Mouse (Mus musculus): Measurements from ENCODE around the gene Adam23. TPM values are rescaled to one million over a fixed set of nuclear protein-coding genes. Genes with fewer than 3 reads are reported as not detected.

The Adam23 gene
- total and polyA plus RNA-seq, 3 experiments: not detected

GRCm38 (mm10) chr1:63534271-63534827 is 88.7 kb downstream of the Adam23 start:
- Histone ChIP-seq H3K27me3 (replicated peaks) (no peaks in the 10 kb centered on the region), H3K27ac (ENCODE audit: insufficient read depth, low read depth) (no peak overlapping the region), H3K9me3 (replicated peaks; ENCODE audit: low read length) (no peaks in the 10 kb centered on the region), H3K36me3 (replicated peaks in 1 of 2; ENCODE audit: control insufficient read depth in 1 of 2, insufficient read depth in 1 of 2, low read length in 1 of 2) (no peaks in the 10 kb centered on the region), H3K9ac (ENCODE audit: insufficient read depth, low read depth) (no peak overlapping the region), H3K4me1 (ENCODE audit: control insufficient read depth in 1 of 2, insufficient read depth in 2 of 2) (no peaks in the 10 kb centered on the region), H3K79me2 (replicated peaks; ENCODE audit: control insufficient read depth, extremely low read depth, insufficient read depth, poor library complexity, severe bottlenecking) (no peaks in the 10 kb centered on the region), H3K4me3 (replicated peaks in 1 of 3; ENCODE audit: low read depth in 2 of 3, low read length in 2 of 3, poor library complexity in 1 of 3) (no peak overlapping the region), H3K4me2 (ENCODE audit: insufficient read depth, low read depth, poor library complexity, severe bottlenecking) (no peak overlapping the region)
- in situ Hi-C loops (cut with MboI; ENCODE audit: low pct_ligation_motif_present, low pct_unique_long_range_greater_than_20kb, low sequenced_read_pairs): no loop called here
- DNase-seq (ENCODE audit: extremely low read depth): no peak
- TF ChIP-seq NELFE (IDR thresholded peaks at IDR 0.05; ENCODE audit: low read depth, low read length): no peak
- TF ChIP-seq MYC (IDR thresholded peaks at IDR 0.05; ENCODE audit: low read depth, low read length): no peak
- no peak for TF ChIP-seq TBP (conservative IDR thresholded peaks at IDR 0.05; ENCODE audit: low read depth, low read length)
- no peak for TF ChIP-seq CHD1 (IDR thresholded peaks at IDR 0.05; ENCODE audit: low read depth, low read length)
- TF ChIP-seq EP300 (IDR thresholded peaks at IDR 0.05; ENCODE audit: low read length): no peak
- TF ChIP-seq MAX (IDR thresholded peaks at IDR 0.05; ENCODE audit: low read length): no peak
- no peak for TF ChIP-seq JUN (IDR thresholded peaks at IDR 0.05; ENCODE audit: insufficient read depth, low read depth, low read length)
- no peak for TF ChIP-seq POLR2AphosphoS2 (IDR thresholded peaks at IDR 0.05; ENCODE audit: low read depth, low read length)
- dilution Hi-C loops (cut with MboI; ENCODE audit: extremely low pct_ligation_motif_present, extremely low pct_unique_long_range_greater_than_20kb, low sequenced_read_pairs): no loop called here

DNA sequence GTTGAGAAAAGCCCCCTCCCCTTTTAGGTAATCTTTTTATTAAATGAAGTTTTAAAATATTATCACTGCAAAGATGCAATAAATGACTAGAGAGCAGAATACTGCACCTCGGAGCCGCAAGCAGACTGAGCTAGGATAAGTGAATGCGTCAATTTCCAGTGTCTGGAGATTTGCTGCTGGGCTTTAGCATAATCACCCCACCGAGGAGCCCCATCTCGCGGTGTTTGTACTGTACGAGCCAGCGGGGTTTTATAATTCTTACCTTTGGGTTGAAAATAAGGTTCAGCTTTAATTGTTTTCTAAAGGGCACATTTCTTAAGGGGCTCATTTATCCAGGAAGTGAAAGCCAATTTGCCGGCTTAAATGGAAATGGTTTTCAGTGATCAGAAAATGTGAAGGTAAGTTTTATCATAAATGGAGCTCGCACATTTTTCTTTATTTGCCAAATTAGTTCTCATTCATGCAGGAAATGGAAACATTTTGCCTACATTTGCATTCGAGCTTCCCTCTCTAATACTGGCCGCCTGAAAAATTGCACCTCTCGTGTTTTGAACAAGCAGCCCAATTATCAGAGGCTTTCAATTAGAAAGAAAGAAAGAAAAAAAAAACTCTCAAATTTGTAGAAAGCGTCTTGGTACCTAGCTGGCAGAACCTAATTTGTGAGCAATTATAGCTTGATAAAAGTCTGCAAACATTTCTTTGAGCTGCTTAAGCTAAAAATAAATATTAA is 94.4 kb downstream of the Adam23 start:
- dilution Hi-C loops (cut with MboI; ENCODE audit: extremely low pct_ligation_motif_present, extremely low pct_unique_long_range_greater_than_20kb, low sequenced_read_pairs) (no loop called here), in situ Hi-C loops (cut with MboI; ENCODE audit: low pct_ligation_motif_present, low pct_unique_long_range_greater_than_20kb, low sequenced_read_pairs) (no loop called here)
- Histone ChIP-seq H3K79me2 (replicated peaks; ENCODE audit: control insufficient read depth, extremely low read depth, insufficient read depth, poor library complexity, severe bottlenecking) (no peaks in the 10 kb centered on the region), H3K27ac (ENCODE audit: insufficient read depth, low read depth) (no peak overlapping the region), H3K36me3 (replicated peaks in 1 of 2; ENCODE audit: control insufficient read depth in 1 of 2, insufficient read depth in 1 of 2, low read length in 1 of 2) (no peaks in the 10 kb centered on the region), H3K4me2 (ENCODE audit: insufficient read depth, low read depth, poor library complexity, severe bottlenecking) (peak overlapping the region; percentile 67; the same call in 1 of the 2 replicates), H3K9me3 (replicated peaks; ENCODE audit: low read length) (no peaks in the 10 kb centered on the region), H3K9ac (ENCODE audit: insufficient read depth, low read depth) (no peak overlapping the region), H3K4me3 (replicated peaks in 1 of 3; ENCODE audit: low read depth in 2 of 3, low read length in 2 of 3, poor library complexity in 1 of 3) (no peak overlapping the region), H3K27me3 (replicated peaks) (no peaks in the 10 kb centered on the region), H3K4me1 (ENCODE audit: control insufficient read depth in 1 of 2, insufficient read depth in 2 of 2) (no peaks in the 10 kb centered on the region)
- no peak for DNase-seq (ENCODE audit: extremely low read depth)
- TF ChIP-seq CHD2 (IDR thresholded peaks at IDR 0.05; ENCODE audit: low read length): 0 out of 2 replicates have a peak, but pooled peaks have one; percentile 20
- TF ChIP-seq MYC (IDR thresholded peaks at IDR 0.05; ENCODE audit: low read depth, low read length): no peak

GRCm38 (mm10) chr1:63544122-63544521 is 98.4 kb downstream of the Adam23 start:
- dilution Hi-C loops (cut with MboI; ENCODE audit: extremely low pct_ligation_motif_present, extremely low pct_unique_long_range_greater_than_20kb, low sequenced_read_pairs): no loop called here
- TF ChIP-seq CHD1 (IDR thresholded peaks at IDR 0.05; ENCODE audit: low read depth, low read length): no peak
- TF ChIP-seq MXI1 (IDR thresholded peaks at IDR 0.05; ENCODE audit: low read depth, low read length): no peak
- no peak for TF ChIP-seq TBP (conservative IDR thresholded peaks at IDR 0.05; ENCODE audit: low read depth, low read length)
- no peak for TF ChIP-seq ELF1 (IDR thresholded peaks at IDR 0.05; ENCODE audit: low read depth, low read length)
- TF ChIP-seq USF1 (IDR thresholded peaks at IDR 0.05; ENCODE audit: low read depth, low read length): no peak
- no peak for TF ChIP-seq SMC3 (IDR thresholded peaks at IDR 0.05; ENCODE audit: low read depth, low read length)
- no peak for TF ChIP-seq MEF2A (IDR thresholded peaks at IDR 0.05; ENCODE audit: borderline replicate concordance, low read depth, low read length)
- TF ChIP-seq JUND (conservative IDR thresholded peaks at IDR 0.05; ENCODE audit: low read depth, low read length): no peak
- no peak for TF ChIP-seq CHD2 (IDR thresholded peaks at IDR 0.05; ENCODE audit: low read length)
- TF ChIP-seq POLR2AphosphoS2 (IDR thresholded peaks at IDR 0.05; ENCODE audit: low read depth, low read length): no peak
- no peak for TF ChIP-seq MAX (IDR thresholded peaks at IDR 0.05; ENCODE audit: low read length)
- TF ChIP-seq TCF12 (IDR thresholded peaks at IDR 0.05; ENCODE audit: low read depth, low read length): no peak
- TF ChIP-seq ZMIZ1 (IDR thresholded peaks at IDR 0.05; ENCODE audit: low read depth, low read length): no peak
- no peak for TF ChIP-seq EP300 (IDR thresholded peaks at IDR 0.05; ENCODE audit: low read length)
- no peak for TF ChIP-seq USF2 (conservative IDR thresholded peaks at IDR 0.05; ENCODE audit: low read depth, low read length)
- TF ChIP-seq NELFE (IDR thresholded peaks at IDR 0.05; ENCODE audit: low read depth, low read length): no peak
- no peak for TF ChIP-seq UBTF (IDR thresholded peaks at IDR 0.05; ENCODE audit: low read depth, low read length)
- TF ChIP-seq SIN3A (IDR thresholded peaks at IDR 0.05; ENCODE audit: low read length): no peak
- no peak for TF ChIP-seq NRF1 (IDR thresholded peaks at IDR 0.05; ENCODE audit: low read depth, low read length)
- Histone ChIP-seq H3K4me2 (ENCODE audit: insufficient read depth, low read depth, poor library complexity, severe bottlenecking) (no peak overlapping the region), H3K27ac (ENCODE audit: insufficient read depth, low read depth) (no peak overlapping the region), H3K79me2 (replicated peaks; ENCODE audit: control insufficient read depth, extremely low read depth, insufficient read depth, poor library complexity, severe bottlenecking) (no peaks in the 10 kb centered on the region), H3K36me3 (replicated peaks in 1 of 2; ENCODE audit: control insufficient read depth in 1 of 2, insufficient read depth in 1 of 2, low read length in 1 of 2) (no peaks in the 10 kb centered on the region), H3K9ac (ENCODE audit: insufficient read depth, low read depth) (no peak overlapping the region), H3K9me3 (replicated peaks; ENCODE audit: low read length) (no peaks in the 10 kb centered on the region), H3K27me3 (replicated peaks) (no peaks in the 10 kb centered on the region), H3K4me3 (replicated peaks in 1 of 3; ENCODE audit: low read depth in 2 of 3, low read length in 2 of 3, poor library complexity in 1 of 3) (no peak overlapping the region), H3K4me1 (ENCODE audit: control insufficient read depth in 1 of 2, insufficient read depth in 2 of 2) (no peaks in the 10 kb centered on the region)
- in situ Hi-C loops (cut with MboI; ENCODE audit: low pct_ligation_motif_present, low pct_unique_long_range_greater_than_20kb, low sequenced_read_pairs): no loop called here
- DNase-seq (ENCODE audit: extremely low read depth): no peak

All from CH12.LX (cell line).